Mouse (Mus musculus) forelimb bud, embryonic 11.5 days (tissue): ENCODE data around the gene Rdx.

Experiments used
- DNase-seq: peaks from one replicate; pipeline ENCODE4 v3.0.0-alpha.2; 2012; ENCODE audit warnings: low read depth, low spot score

Rdx gene

GRCm38 (mm10) chr9:52107161-52107560, 60.2 kb downstream of the Rdx start:
- no peak for DNase-seq

- DNase-seq: no peak
Measured at GRCm38 (mm10) chr9:52110738-52111137, 63.8 kb downstream of the Rdx start.

GRCm38 (mm10) chr9:52113091-52113490, 66.1 kb downstream of the Rdx start:
- no peak for DNase-seq

- DNase-seq: no peak
Measured at GRCm38 (mm10) chr9:52119212-52119611, 72.2 kb downstream of the Rdx start.

- DNase-seq: no peak
Measured at GRCm38 (mm10) chr9:52125225-52125624, 78.3 kb downstream of the Rdx start.

- no peak for DNase-seq
Measured at GRCm38 (mm10) chr9:52130348-52130747, 83.4 kb downstream of the Rdx start.

GRCm38 (mm10) chr9:52132771-52133170, 85.8 kb downstream of the Rdx start:
- no peak for DNase-seq
